Mouse (Mus musculus): ENCODE measurements around the gene Ncoa7. TPM values are rescaled to one million over a fixed set of nuclear protein-coding genes. Genes with fewer than 3 reads are reported as not detected.

The Ncoa7 gene
- polyA plus RNA-seq, 3 experiments from 2014 or later: 28.3 to 108 (median 83.7) TPM

Other genes with a start within 250 kb of the Ncoa7 start
- gene Trmt11, start 202.6 kb downstream of the Ncoa7 start, polyA plus RNA-seq (2017; shearing (Covaris generic)): 10 to 100 TPM; 43.4 to 54.5 (median 44.6) TPM
- gene Hint3, start 173.7 kb downstream of the Ncoa7 start, polyA plus RNA-seq (2017; shearing (Covaris generic)): 10 to 100 TPM; 41.1 to 53.5 (median 46.3) TPM
- gene Hey2, start 39.5 kb upstream of the Ncoa7 start, polyA plus RNA-seq (2017; shearing (Covaris generic)): under 1 TPM in 1 of 3 experiments, not detected in 2; 0.26 TPM

Data from inflammation-experienced regulatory T-cells, adult 6 months (primary cell).